Mouse (Mus musculus): ENCODE measurements at regions not wholly inside any gene's neighbourhood (a gene's known extent, or its start where the extent isn't known, plus 50 kb on each side); places are given as distances from the start of the nearest gene placed in this dataset.

DNA sequence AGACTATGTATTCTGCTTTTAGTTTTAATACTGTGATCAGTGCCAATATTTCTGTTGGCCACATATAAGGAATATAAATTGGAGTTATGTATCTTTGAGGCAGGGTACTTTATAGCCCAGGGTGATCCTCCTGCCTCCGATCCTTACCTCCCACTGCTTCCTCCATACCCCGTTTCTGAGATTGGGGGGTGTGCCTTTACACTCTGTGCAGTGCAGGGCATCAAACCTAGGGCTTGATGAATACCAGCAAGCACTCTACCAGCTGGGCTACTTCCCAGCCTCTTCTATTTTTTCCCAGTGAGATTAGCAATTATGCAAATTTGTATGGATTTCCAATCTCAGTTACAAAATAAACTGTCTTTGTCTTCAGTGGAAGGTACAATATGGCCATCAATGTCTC is 97.3 kb upstream of the Tsc22d2 start:
- no peak for DNase-seq

DNA sequence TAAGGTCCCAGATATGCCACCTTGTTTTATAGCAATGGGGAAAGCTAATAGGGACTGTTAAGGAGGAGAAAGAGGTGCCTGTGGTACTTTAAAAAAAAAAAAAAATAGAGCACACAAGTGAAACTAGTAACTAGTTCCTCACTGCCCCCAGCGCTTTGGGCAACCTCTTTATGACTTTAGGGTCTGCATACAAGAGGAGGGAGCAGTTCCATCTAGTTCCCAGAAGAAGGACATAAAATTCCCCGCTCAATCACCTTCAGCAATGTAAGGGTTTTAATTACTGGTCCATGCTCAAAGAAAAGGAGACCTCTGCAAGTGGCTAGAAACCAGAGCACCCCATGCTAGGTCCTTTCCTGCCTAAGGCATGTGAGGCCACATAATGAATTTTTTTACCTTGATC is 95.8 kb upstream of the Tsc22d2 start:
- DNase-seq, result no peak

GRCm38 (mm10) chr3:58319463-58319862 is 95.1 kb upstream of the Tsc22d2 start:
- no peak for DNase-seq

DNA sequence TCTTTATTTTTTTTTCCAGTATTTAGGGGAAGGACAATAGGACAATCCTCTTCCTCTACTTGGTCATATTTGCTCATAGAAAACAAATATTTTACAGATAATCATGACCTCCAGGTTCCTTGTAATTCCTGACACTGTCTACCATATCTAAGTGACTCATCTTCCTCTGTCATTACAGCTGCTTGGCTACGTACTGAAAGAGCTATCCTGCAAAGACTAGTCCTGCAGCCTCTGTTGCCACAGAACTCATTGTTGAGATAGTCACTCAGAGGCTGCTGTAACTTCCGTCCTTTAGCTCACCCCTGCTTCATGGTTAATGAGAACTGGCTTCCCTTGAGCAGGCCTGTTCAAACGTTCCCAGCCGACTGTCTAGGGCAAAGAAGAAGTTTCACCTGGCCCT is 93.7 kb upstream of the Tsc22d2 start:
- no peak for DNase-seq

DNA sequence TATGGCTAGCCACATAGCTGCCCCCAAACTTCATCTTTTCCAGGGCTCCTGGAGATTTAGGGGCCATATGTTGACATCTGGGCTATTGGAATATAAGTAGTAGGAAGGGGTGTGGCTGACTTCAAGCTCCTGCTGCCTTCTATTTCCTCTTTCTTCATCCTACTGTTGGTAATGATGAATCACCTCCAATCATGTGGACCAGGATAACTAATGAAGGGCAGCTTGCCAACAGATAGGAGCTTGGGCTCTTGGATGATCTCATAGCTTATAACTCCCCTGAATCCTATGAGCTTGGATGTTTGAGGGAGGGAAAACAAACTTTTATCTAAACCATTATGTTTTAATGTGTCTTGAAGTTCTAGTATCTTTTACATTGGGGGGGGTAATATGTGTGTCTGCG is 92.2 kb upstream of the Tsc22d2 start:
- DNase-seq, result no peak

DNA sequence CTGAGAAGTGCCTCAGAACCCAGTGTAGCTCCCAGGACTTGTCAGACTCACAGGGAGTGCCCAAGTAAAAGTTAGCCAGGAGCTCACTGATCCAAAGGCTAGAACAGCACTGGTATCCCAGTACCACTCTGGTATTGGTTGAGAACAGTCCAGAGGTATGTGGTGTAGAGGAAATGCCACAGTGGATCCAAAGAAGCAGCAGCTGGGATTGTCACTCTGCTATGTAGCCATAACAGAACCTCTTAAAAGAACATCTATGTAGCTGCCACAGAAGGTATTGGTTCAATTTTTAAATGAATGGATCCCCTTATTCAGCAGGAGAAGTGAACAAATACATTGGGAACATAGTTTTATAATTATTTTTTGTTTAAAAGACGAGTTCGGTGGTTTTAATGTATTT is 86.8 kb upstream of the Tsc22d2 start:
- DNase-seq, result no peak

GRCm38 (mm10) chr3:58330186-58330585 is 84.3 kb upstream of the Tsc22d2 start:
- no peak for DNase-seq

DNA sequence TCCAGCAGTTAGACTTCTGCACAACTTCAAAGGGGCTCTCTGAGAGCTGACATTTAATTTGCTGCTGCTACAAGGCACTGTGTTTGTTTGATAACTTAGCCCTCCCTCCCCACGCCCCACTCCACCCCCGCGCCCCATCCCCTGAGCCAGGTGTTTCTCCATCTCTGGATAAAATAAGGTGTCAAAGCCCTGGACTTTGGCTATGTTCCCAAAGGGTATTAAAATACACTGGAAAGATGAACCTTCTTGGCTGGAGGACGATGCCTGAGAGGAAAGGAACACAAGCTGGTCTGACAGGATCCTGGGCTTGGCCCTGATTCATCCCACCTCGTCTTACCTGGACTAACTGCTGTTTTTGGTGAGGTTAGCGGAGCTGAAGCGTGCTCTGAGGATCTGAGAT is 80.5 kb upstream of the Tsc22d2 start:
- no peak for DNase-seq

DNA sequence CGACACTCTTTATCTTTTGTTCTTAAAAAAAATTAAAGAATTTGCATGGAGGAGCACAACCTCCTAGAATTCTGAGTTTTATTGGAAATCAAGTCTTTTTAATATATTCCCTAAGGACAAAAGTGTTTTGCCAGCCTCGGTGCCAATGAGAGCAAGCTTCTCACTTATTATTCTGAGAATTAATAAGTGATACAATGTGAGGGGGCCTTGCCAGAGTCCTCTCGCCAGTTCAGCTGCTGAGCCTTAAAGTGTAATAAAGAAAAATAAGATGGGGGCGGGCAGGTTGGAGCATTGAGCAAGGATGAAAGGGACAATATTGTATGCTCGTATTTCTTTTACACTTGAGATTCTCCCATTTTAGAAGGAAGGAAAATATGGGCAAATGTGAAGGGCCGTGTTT is 79.2 kb upstream of the Tsc22d2 start:
- no peak for DNase-seq

DNA sequence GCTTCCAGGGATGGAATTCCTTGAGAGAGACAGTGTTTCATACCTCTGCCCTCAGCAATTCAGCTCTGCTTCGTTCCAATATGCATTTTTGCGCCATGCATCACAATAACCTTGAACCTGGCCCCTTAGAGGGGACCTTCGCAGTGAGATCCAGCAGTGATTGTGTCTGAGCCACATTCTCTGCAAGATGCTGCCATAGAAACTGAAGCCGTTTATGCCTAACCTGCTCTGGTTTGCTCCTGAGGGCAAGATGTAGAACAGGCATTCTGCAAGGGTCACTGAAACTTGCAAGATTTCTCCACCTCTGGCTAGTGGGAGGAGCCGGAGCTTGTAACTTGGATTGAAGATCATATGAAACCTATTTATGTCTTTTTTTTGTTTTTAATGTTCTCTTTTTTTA is 78.4 kb upstream of the Tsc22d2 start:
- no peak for DNase-seq

DNA sequence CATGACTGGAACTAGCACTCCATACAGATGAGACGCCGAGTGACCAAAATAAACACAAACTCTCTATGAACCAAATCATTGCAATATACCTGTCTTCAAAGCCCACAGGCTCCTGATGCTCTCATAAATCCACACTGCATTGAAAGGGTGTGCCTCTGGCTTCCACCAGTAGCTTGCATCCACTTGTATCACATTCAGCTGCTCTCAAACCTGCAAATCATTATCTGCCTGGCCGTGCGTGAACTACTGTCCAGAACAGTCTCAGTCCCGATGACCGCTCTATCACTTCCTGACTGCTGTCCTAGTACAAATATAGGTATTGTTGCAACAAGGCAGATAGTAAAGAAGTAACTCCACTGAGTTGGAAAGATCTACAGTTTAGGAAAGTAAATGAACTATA is 77.9 kb upstream of the Tsc22d2 start:
- no peak for DNase-seq

DNA sequence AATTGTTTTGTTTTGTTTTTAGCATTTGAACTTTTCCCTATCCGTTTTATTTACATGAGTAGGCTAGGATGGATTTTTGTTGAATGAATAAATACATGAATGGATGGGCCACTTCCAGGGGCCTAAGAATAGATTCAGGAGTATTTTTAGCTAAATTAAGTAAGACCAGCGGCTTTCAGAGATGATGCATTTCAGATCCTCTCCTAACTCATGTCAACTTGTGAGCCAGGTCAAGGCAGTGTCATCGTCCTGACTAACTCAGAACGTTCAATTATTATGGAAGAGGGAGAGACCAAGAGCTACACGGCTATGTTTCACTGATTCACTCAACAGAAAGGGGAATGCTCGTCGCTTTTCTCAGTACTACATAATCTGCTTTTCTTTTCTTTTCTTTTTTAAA is 75.5 kb upstream of the Tsc22d2 start:
- DNase-seq, result no peak

DNA sequence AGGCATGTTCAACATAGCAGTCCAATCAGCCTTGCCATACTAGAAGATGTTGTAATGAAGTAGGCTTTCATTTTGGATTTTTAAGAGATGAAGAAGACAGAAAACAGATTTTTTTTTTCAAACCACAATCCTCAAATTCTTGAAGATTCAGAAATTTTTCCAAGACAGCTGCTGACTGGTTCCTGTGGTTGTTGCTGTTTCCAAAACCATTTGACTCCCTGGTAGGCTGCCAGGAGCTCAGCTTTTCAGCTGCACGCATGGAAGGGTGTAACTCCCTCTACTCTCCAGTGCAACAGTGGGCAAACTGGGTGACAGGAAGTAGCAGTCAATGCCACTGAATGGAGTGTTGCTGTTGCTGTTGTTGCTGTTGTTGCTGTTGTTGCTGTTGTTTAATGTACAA is 72.4 kb upstream of the Tsc22d2 start:
- DNase-seq, result no peak

GRCm38 (mm10) chr3:58362563-58362962 is 52.0 kb upstream of the Tsc22d2 start:
- no peak for DNase-seq

DNA sequence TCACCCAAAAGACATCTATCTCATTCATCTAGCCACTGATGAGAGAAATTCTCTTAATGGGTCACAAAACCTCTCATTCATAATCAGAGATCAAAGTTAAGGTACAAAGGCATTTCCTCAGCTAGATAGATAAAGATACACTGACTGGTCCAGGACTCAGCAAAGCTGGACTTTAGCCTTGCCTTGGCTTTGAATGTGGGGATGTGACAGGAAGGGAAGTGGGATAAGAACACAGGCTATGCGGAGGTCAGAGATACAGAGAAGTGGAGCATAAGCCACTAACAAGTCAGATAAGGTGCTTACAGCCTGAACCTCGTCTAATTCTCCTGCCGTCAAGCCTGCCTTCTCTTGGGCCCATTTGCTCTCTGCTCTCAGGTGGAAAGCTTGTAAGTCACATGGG is 50.0 kb upstream of the Tsc22d2 start:
- no peak for DNase-seq
